ENCODE assay signal across 15 mouse cellular contexts in the genomic region with DNA sequence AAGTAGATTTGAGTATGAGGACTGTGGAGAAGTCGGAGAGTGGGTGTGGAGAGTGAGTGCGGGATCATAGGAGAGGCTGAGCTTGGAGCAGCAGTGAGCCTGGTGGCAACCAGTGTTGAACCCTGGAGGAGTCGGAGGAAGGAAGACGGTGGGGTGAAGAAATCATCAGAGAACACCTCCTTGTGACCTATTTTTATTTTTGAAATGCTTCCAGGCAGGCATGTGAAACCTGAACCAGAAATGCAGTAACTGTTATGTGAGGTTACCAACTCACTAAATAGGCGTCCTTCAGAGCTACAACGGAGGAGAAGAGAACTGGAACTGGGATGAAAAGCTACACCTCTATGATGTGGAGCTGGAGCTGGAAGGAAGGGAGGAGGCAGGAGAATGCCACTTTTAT.
DNase-seq lines count a peak whose midpoint lies in the region; ATAC-seq and TF ChIP-seq lines count a peak whose summit lies in the region.
"Had no signal": no experiment of that assay in that cellular context is flagged by ENCODE, and none has a peak within 500 bp of the region (broad histone marks: within the 10 kb centered on the region; RNA-seq: fewer than 3 reads in every experiment).

No protein-coding gene starts in this region.

- intact Hi-C loops in gastrocnemius, postnatal 14 days (cut with DNase I; ENCODE audit: low total_unique reads): no loop called here

- peaks cover 5% of the 10 kb centered on the region for H3K4me1 ChIP-seq in lung, embryonic 14.5 days (ENCODE audit: insufficient read depth)
- peaks cover 21% of the 10 kb centered on the region for H3K4me1 ChIP-seq in heart, embryonic 12.5 days (replicated peaks)
- peaks cover 7% of the 10 kb centered on the region for H3K4me1 ChIP-seq in forebrain, embryonic 16.5 days (replicated peaks; ENCODE audit: control insufficient read depth, insufficient read depth, low read length)

- H3K4me3 ChIP-seq in lung, embryonic 14.5 days (ENCODE audit: low read depth, low read length): no peak overlapping the region
- H3K4me3 ChIP-seq in heart, embryonic 12.5 days: no peak overlapping the region
- no peak overlapping the region for H3K4me3 ChIP-seq in forebrain, embryonic 16.5 days (replicated peaks; ENCODE audit: low read length)
- H3K4me3 ChIP-seq: embryonic facial prominence, embryonic 12.5 days; midbrain, embryonic 13.5 days had no signal

- H3K36me3 ChIP-seq in lung, embryonic 14.5 days (ENCODE audit: insufficient read depth): no peaks in the 10 kb centered on the region
- no peaks in the 10 kb centered on the region for H3K36me3 ChIP-seq in heart, embryonic 12.5 days
- no peaks in the 10 kb centered on the region for H3K36me3 ChIP-seq in forebrain, embryonic 16.5 days (ENCODE audit: control insufficient read depth, insufficient read depth)
- H3K36me3 ChIP-seq: embryonic facial prominence, embryonic 12.5 days; midbrain, embryonic 13.5 days had no signal

- no peaks in the 10 kb centered on the region for H3K27me3 ChIP-seq in lung, embryonic 14.5 days (ENCODE audit: insufficient read depth, low read length)
- H3K27me3 ChIP-seq in heart, embryonic 12.5 days (replicated peaks): no peaks in the 10 kb centered on the region
- no peaks in the 10 kb centered on the region for H3K27me3 ChIP-seq in forebrain, embryonic 16.5 days (replicated peaks; ENCODE audit: control insufficient read depth, insufficient read depth, low read length)
- H3K27me3 ChIP-seq: embryonic facial prominence, embryonic 12.5 days; midbrain, embryonic 13.5 days had no signal

- peak; percentile 10 for DNase-seq in gastrocnemius, postnatal 14 days
- DNase-seq in gastrocnemius, postnatal 10 days: no peak
- DNase-seq in lung, embryonic 14.5 days: peak; percentile 10
- DNase-seq in lung, postnatal 4 days: no peak
- DNase-seq: cerebellum, postnatal 36 days; lung, postnatal 10 days; right cerebral cortex, postnatal 14 days; thymus, adult 18-20 months had no signal

- peak overlapping the region; percentile 13; the same call in 1 of the 2 replicates for H3K27ac ChIP-seq in lung, embryonic 14.5 days (ENCODE audit: low read depth)
- peak overlapping the region; percentile 44; the same call in 1 of the 2 replicates for H3K27ac ChIP-seq in heart, embryonic 12.5 days (ENCODE audit: poor library complexity, severe bottlenecking)
- no peak overlapping the region for H3K27ac ChIP-seq in forebrain, embryonic 16.5 days (ENCODE audit: low read length)
- H3K27ac ChIP-seq: embryonic facial prominence, embryonic 12.5 days; midbrain, embryonic 13.5 days had no signal

- WGBS in lung, embryonic 14.5 days: 53% methylated on average over 6 of the region's 6 CpGs
- 54% methylated on average over 6 of the region's 6 CpGs for WGBS in heart, embryonic 12.5 days
- WGBS in forebrain, embryonic 16.5 days: 68% methylated on average over 6 of the region's 6 CpGs

- peak overlapping the region; percentile 25; the same call in 1 of the 2 replicates for H3K4me2 ChIP-seq in lung, embryonic 14.5 days
- peak overlapping the region; percentile 31 for H3K4me2 ChIP-seq in heart, embryonic 12.5 days
- no peak overlapping the region for H3K4me2 ChIP-seq in forebrain, embryonic 16.5 days (ENCODE audit: low read length)
- H3K4me2 ChIP-seq: embryonic facial prominence, embryonic 12.5 days; midbrain, embryonic 13.5 days had no signal

- ATAC-seq in lung, embryonic 14.5 days (ENCODE audit: insufficient read depth): no peak
- ATAC-seq in heart, embryonic 12.5 days (ENCODE audit: insufficient number of reproducible peaks, low FRiP score): no peak
- no peak for ATAC-seq in megakaryocyte, adult 5-6 weeks (ENCODE audit: poor library complexity, severe bottlenecking)
- no peak for ATAC-seq in forebrain, embryonic 16.5 days
- ATAC-seq: forebrain, embryonic 14.5 days; inflammation-experienced regulatory T-cells, adult 6 months; midbrain, embryonic 13.5 days had no signal

- no peak overlapping the region for H3K9ac ChIP-seq in lung, embryonic 14.5 days
- H3K9ac ChIP-seq in heart, embryonic 12.5 days: no peak overlapping the region
- H3K9ac ChIP-seq in forebrain, embryonic 16.5 days (replicated peaks; ENCODE audit: low read depth, low read length): no peak overlapping the region
- H3K9ac ChIP-seq: embryonic facial prominence, embryonic 12.5 days; midbrain, embryonic 13.5 days had no signal

- TF ChIP-seq CTCF in lung, embryonic 14.5 days (IDR thresholded peaks at IDR 0.05; ENCODE audit: low read depth): no peak

- H3K9me3 ChIP-seq in lung, embryonic 14.5 days (ENCODE audit: low read depth, low read length): no peaks in the 10 kb centered on the region
- H3K9me3 ChIP-seq in heart, embryonic 12.5 days (replicated peaks): no peaks in the 10 kb centered on the region
- H3K9me3 ChIP-seq in forebrain, embryonic 16.5 days (ENCODE audit: control insufficient read depth, low read length): no peaks in the 10 kb centered on the region
- H3K9me3 ChIP-seq: embryonic facial prominence, embryonic 12.5 days; midbrain, embryonic 13.5 days had no signal

Comparison
In these comparisons a context has a peak if more than half of its experiments do, and no peak if none do; other contexts are left out.
1. DNase-seq: peak in gastrocnemius, postnatal 14 days (single experiment) and lung, embryonic 14.5 days (single experiment); none in gastrocnemius, postnatal 10 days (single experiment) and lung, postnatal 4 days (0 of 2).